Mouse (Mus musculus) hindbrain, postnatal 0 days (tissue): ENCODE measurements around the gene Hnrnpul1. TPM values are rescaled to one million over a fixed set of nuclear protein-coding genes. Genes with fewer than 3 reads are reported as not detected.

Experiments used
- ATAC-seq: fragments of 200-750 bp; cut with Nextera tagmentation; 2 replicates; pipeline ENCODE4 v1.8.0; 2017; ENCODE audit warnings: mild to moderate bottlenecking, moderate TSS enrichment, moderate library complexity
- DNase-seq: peaks from one replicate; pipeline ENCODE4 v3.0.0-alpha.2; 2015; ENCODE audit warnings: low spot score
- H3K27ac ChIP-seq: fragments of 300-500 bp; sonication (generic); 2 replicates; pipeline ENCODE4 v1.5.1; 2014; ENCODE audit warnings: mild to moderate bottlenecking
- H3K27me3 ChIP-seq: fragments of 300-500 bp; sonication (generic); 2 replicates; pipeline ENCODE4 v1.6.1; 2014; ENCODE audit warnings: low read length, mixed read lengths; ENCODE audit not compliant: insufficient read depth
- H3K36me3 ChIP-seq: fragments of 300-500 bp; sonication (generic); 2 replicates; pipeline ENCODE4 v1.6.1; 2014; ENCODE audit warnings: low read length, mixed read lengths; ENCODE audit not compliant: insufficient read depth
- H3K4me1 ChIP-seq: fragments of 300-500 bp; sonication (generic); 2 replicates; pipeline ENCODE4 v1.6.1; 2014; ENCODE audit warnings: antibody characterized with exemption, low read length, mixed read lengths; ENCODE audit not compliant: insufficient read depth
- H3K4me2 ChIP-seq: fragments of 300-500 bp; sonication (generic); 2 replicates; pipeline ENCODE4 v1.6.1; 2014; ENCODE audit warnings: low read depth, mild to moderate bottlenecking, low read length, moderate library complexity, mixed read lengths
- H3K4me3 ChIP-seq: fragments of 300-500 bp; sonication (generic); 2 replicates; pipeline ENCODE4 v1.5.1; 2014; ENCODE audit warnings: low read length
- H3K9ac ChIP-seq: fragments of 300-500 bp; sonication (generic); replicated peaks from 2 replicates; pipeline ENCODE4 v1.6.1; 2014; ENCODE audit warnings: mild to moderate bottlenecking, low read length, moderate library complexity, mixed read lengths
- H3K9me3 ChIP-seq: fragments of 300-500 bp; sonication (generic); 2 replicates; pipeline ENCODE4 v1.6.1; 2016; ENCODE audit warnings: low read length, mixed read lengths
- CTCF ChIP-seq: IDR thresholded peaks from 2 replicates; pipeline ENCODE4 v1.5.1; 2016; ENCODE audit warnings: antibody characterized with exemption, control low read depth, low read depth
- WGBS: fragments of 180-500 bp; shearing (Covaris S2); extraction: QIAGEN DNeasy Blood & Tissue Kit; methylation state at CpG from one replicate; pipeline ENCODE4 v1.1.7; 2014; 5-methylcytosine and 5-hydroxymethylcytosine counted together
- polyA plus RNA-seq: library from polyadenylated mRNA; unstranded; fragments of >200 nt; fragmentation: Nextera tagmentation; extraction: Ambion mirVana; gene quantifications from 2 replicates; pipeline ENCODE4 v1.2.1, GENCODE M21; 2015
- total RNA-seq: library from RNA; depleted of rRNA; stranded (reverse); fragments of >200 nt; gene quantifications from 2 replicates; pipeline ENCODE4 v1.2.3, GENCODE M21; 2014

The Hnrnpul1 gene
- total and polyA plus RNA-seq, 2 experiments from 2014 or later = 44.6 to 116 TPM

- DNase-seq (peak; percentile 3), ATAC-seq (no peak)
- Histone ChIP-seq H3K4me1 (peaks cover 11% of the 10 kb centered on the region; the same call in 1 of the 2 replicates), H3K27me3 (peaks cover 38% of the 10 kb centered on the region), H3K9me3 (no peaks in the 10 kb centered on the region), H3K4me2 (peak overlapping the region; percentile 86), H3K9ac (peak overlapping the region; percentile 31; the same call in 1 of the 2 replicates), H3K27ac (no peak overlapping the region), H3K36me3 (no peaks in the 10 kb centered on the region), H3K4me3 (peak overlapping the region; percentile 45)
- TF ChIP-seq CTCF = peak; percentile 9; the same call in 1 of the 2 replicates
- under 1% methylated on average over 47 of the region's 47 CpGs for WGBS
Measured at GRCm38 (mm10) chr7:25687811-25688401, 66.7 kb downstream of the Hnrnpul1 start.

GRCm38 (mm10) chr7:25686680-25687531 is 67.7 kb downstream of the Hnrnpul1 start, which contains the start of gene Tgfb1:
TSS of gene Tgfb1 (plus strand) at chr7:25687002.
- Histone ChIP-seq H3K4me2 (peak within 1 kb of the TSS; percentile 86), H3K4me3 (peak within 1 kb of the TSS; percentile 45), H3K36me3 (no peaks in the 10 kb centered on the region), H3K4me1 (peaks cover 11% of the 10 kb centered on the region; the same call in 1 of the 2 replicates), H3K27ac (no peak within 1 kb of the TSS), H3K9me3 (no peaks in the 10 kb centered on the region), H3K9ac (peak within 1 kb of the TSS; percentile 44), H3K27me3 (peaks cover 38% of the 10 kb centered on the region)
- ATAC-seq (0 out of 2 replicates have a peak, but pooled peaks have one; percentile 13), DNase-seq (peak; percentile 40)
- peak; percentile 47 for TF ChIP-seq CTCF
- WGBS = 1% methylated on average over 45 of the region's 69 CpGs

- Histone ChIP-seq H3K27me3 (peaks cover 38% of the 10 kb centered on the region), H3K4me3 (peak overlapping the region; percentile 45; the same call in 1 of the 2 replicates), H3K4me2 (no peak overlapping the region; the same call in 1 of the 2 replicates), H3K36me3 (no peaks in the 10 kb centered on the region), H3K9me3 (no peaks in the 10 kb centered on the region), H3K27ac (no peak overlapping the region), H3K4me1 (peaks cover 11% of the 10 kb centered on the region; the same call in 1 of the 2 replicates), H3K9ac (no peak overlapping the region)
- no peak for TF ChIP-seq CTCF
- DNase-seq = no peak
- ATAC-seq = no peak
- WGBS = 74% methylated on average over 21 of the region's 21 CpGs
Measured at GRCm38 (mm10) chr7:25685926-25686470, 68.6 kb downstream of the Hnrnpul1 start.

GRCm38 (mm10) chr7:25684659-25685058 is 69.9 kb downstream of the Hnrnpul1 start:
- H3K4me2 ChIP-seq = no peak overlapping the region
- H3K4me3 ChIP-seq = no peak overlapping the region
- no peak overlapping the region for H3K27ac ChIP-seq
- 85% methylated on average over 6 of the region's 6 CpGs for WGBS
- no peaks in the 10 kb centered on the region for H3K9me3 ChIP-seq
- H3K4me1 ChIP-seq = peaks cover 11% of the 10 kb centered on the region; the same call in 1 of the 2 replicates
- H3K27me3 ChIP-seq = peaks cover 31% of the 10 kb centered on the region
- no peaks in the 10 kb centered on the region for H3K36me3 ChIP-seq
- no peak for ATAC-seq
- no peak for DNase-seq
- H3K9ac ChIP-seq = no peak overlapping the region
- no peak for TF ChIP-seq CTCF

GRCm38 (mm10) chr7:25683474-25684180 is 70.9 kb downstream of the Hnrnpul1 start:
- ATAC-seq (no peak), DNase-seq (no peak)
- 77% methylated on average over 7 of the region's 7 CpGs for WGBS
- Histone ChIP-seq H3K36me3 (no peaks in the 10 kb centered on the region), H3K4me3 (no peak overlapping the region), H3K4me1 (peaks cover 11% of the 10 kb centered on the region; the same call in 1 of the 2 replicates), H3K27me3 (peaks cover 22% of the 10 kb centered on the region), H3K9ac (no peak overlapping the region), H3K27ac (no peak overlapping the region), H3K4me2 (no peak overlapping the region), H3K9me3 (no peaks in the 10 kb centered on the region)
- TF ChIP-seq CTCF = no peak
